Mouse (Mus musculus): ENCODE data around the gene 4932438A13Rik.

GRCm38 (mm10) chr3:36821037-36821436, 41.9 kb upstream of the 4932438A13Rik start:
- TF ChIP-seq CTCF (IDR thresholded peaks at IDR 0.05; ENCODE audit: control insufficient read depth, insufficient read depth, insufficient read length) = no peak
- no peak for TF ChIP-seq MAX (IDR thresholded peaks at IDR 0.05)
- TF ChIP-seq MYOG (IDR thresholded peaks at IDR 0.05; ENCODE audit: control insufficient read depth, extremely low read depth, insufficient read length) = no peak
- no peak for TF ChIP-seq CEBPB (IDR thresholded peaks at IDR 0.05; ENCODE audit: low read depth)
- TF ChIP-seq USF1 (IDR thresholded peaks at IDR 0.05; ENCODE audit: low read depth) = no peak

Data from C2C12 (cell line).